Mouse (Mus musculus): Measurements from ENCODE around the gene Glb1. TPM values are rescaled to one million over a fixed set of nuclear protein-coding genes. Genes with fewer than 3 reads are reported as not detected.

Gene Glb1
- polyA plus RNA-seq, 1 experiment from 2014 or later = 59.8 TPM

GRCm38 (mm10) chr9:114484771-114485170, 83.9 kb downstream of the Glb1 start:
- Histone ChIP-seq H3K27me3 (replicated peaks) (no peaks in the 10 kb centered on the region), H3K9ac (no peak overlapping the region), H3K9me3 (no peaks in the 10 kb centered on the region), H3K4me2 (no peak overlapping the region), H3K4me3 (replicated peaks) (no peak overlapping the region), H3K27ac (no peak overlapping the region), H3K4me1 (no peaks in the 10 kb centered on the region), H3K36me3 (no peaks in the 10 kb centered on the region)
- WGBS = 80% methylated on average over 5 of the region's 5 CpGs
- no peak for ATAC-seq (ENCODE audit: insufficient read depth, low FRiP score, low read depth)

- no peaks in the 10 kb centered on the region for H3K4me1 ChIP-seq
- no peak overlapping the region for H3K4me2 ChIP-seq
- no peak overlapping the region for H3K9ac ChIP-seq
- H3K27ac ChIP-seq = no peak overlapping the region
- no peaks in the 10 kb centered on the region for H3K36me3 ChIP-seq
- WGBS = 68% methylated on average over 4 of the region's 4 CpGs
- no peak overlapping the region for H3K4me3 ChIP-seq (replicated peaks)
- no peaks in the 10 kb centered on the region for H3K27me3 ChIP-seq (replicated peaks)
- ATAC-seq (ENCODE audit: insufficient read depth, low FRiP score, low read depth) = no peak
- no peaks in the 10 kb centered on the region for H3K9me3 ChIP-seq
Measured at GRCm38 (mm10) chr9:114486808-114487207, 85.9 kb downstream of the Glb1 start.

GRCm38 (mm10) chr9:114487481-114488258, 86.8 kb downstream of the Glb1 start:
- no peak overlapping the region for H3K27ac ChIP-seq
- H3K9ac ChIP-seq = no peak overlapping the region
- H3K4me1 ChIP-seq = no peaks in the 10 kb centered on the region
- ATAC-seq (ENCODE audit: insufficient read depth, low FRiP score, low read depth) = peak; percentile 60; the same call in 1 of the 2 replicates
- no peaks in the 10 kb centered on the region for H3K27me3 ChIP-seq (replicated peaks)
- H3K36me3 ChIP-seq = no peaks in the 10 kb centered on the region
- 75% methylated on average over 23 of the region's 23 CpGs for WGBS
- H3K4me2 ChIP-seq = no peak overlapping the region
- H3K9me3 ChIP-seq = no peaks in the 10 kb centered on the region
- H3K4me3 ChIP-seq (replicated peaks) = no peak overlapping the region

- Histone ChIP-seq H3K9me3 (no peaks in the 10 kb centered on the region), H3K4me3 (replicated peaks) (no peak overlapping the region), H3K27ac (no peak overlapping the region), H3K4me1 (no peaks in the 10 kb centered on the region), H3K27me3 (replicated peaks) (no peaks in the 10 kb centered on the region), H3K36me3 (no peaks in the 10 kb centered on the region), H3K4me2 (no peak overlapping the region), H3K9ac (no peak overlapping the region)
- 71% methylated on average over 7 of the region's 7 CpGs for WGBS
- no peak for ATAC-seq (ENCODE audit: insufficient read depth, low FRiP score, low read depth)
Measured at GRCm38 (mm10) chr9:114496469-114496868, 95.6 kb downstream of the Glb1 start.

GRCm38 (mm10) chr9:114498218-114498617, 97.3 kb downstream of the Glb1 start:
- Histone ChIP-seq H3K27ac (no peak overlapping the region), H3K4me2 (peak overlapping the region; percentile 31; the same call in 1 of the 2 replicates), H3K4me1 (no peaks in the 10 kb centered on the region), H3K36me3 (no peaks in the 10 kb centered on the region), H3K9me3 (no peaks in the 10 kb centered on the region), H3K9ac (no peak overlapping the region), H3K27me3 (replicated peaks) (no peaks in the 10 kb centered on the region), H3K4me3 (replicated peaks) (no peak overlapping the region)
- 8% methylated on average over 11 of the region's 11 CpGs for WGBS
- no peak; the same call in 1 of the 2 replicates for ATAC-seq (ENCODE audit: insufficient read depth, low FRiP score, low read depth)

- ATAC-seq (ENCODE audit: insufficient read depth, low FRiP score, low read depth) = no peak
- WGBS = 18% methylated on average over 15 of the region's 15 CpGs
- no peak overlapping the region for H3K4me3 ChIP-seq (replicated peaks)
- no peak overlapping the region for H3K9ac ChIP-seq
- H3K36me3 ChIP-seq = no peaks in the 10 kb centered on the region
- no peaks in the 10 kb centered on the region for H3K4me1 ChIP-seq
- no peak overlapping the region for H3K4me2 ChIP-seq
- no peaks in the 10 kb centered on the region for H3K27me3 ChIP-seq (replicated peaks)
- no peaks in the 10 kb centered on the region for H3K9me3 ChIP-seq
- H3K27ac ChIP-seq = no peak overlapping the region
Measured at GRCm38 (mm10) chr9:114499783-114500515, 99.1 kb downstream of the Glb1 start.

GRCm38 (mm10) chr9:114501111-114501510, 100.2 kb downstream of the Glb1 start:
- Histone ChIP-seq H3K9ac (no peak overlapping the region), H3K36me3 (no peaks in the 10 kb centered on the region), H3K4me2 (no peak overlapping the region), H3K4me3 (replicated peaks) (no peak overlapping the region), H3K9me3 (no peaks in the 10 kb centered on the region), H3K27me3 (replicated peaks) (no peaks in the 10 kb centered on the region), H3K4me1 (no peaks in the 10 kb centered on the region), H3K27ac (no peak overlapping the region)
- ATAC-seq (ENCODE audit: insufficient read depth, low FRiP score, low read depth) = no peak
- 88% methylated on average over 7 of the region's 7 CpGs for WGBS

GRCm38 (mm10) chr9:114501913-114502312, 101.0 kb downstream of the Glb1 start:
- Histone ChIP-seq H3K9me3 (no peaks in the 10 kb centered on the region), H3K27ac (no peak overlapping the region), H3K9ac (no peak overlapping the region), H3K4me2 (no peak overlapping the region), H3K4me1 (no peaks in the 10 kb centered on the region), H3K36me3 (no peaks in the 10 kb centered on the region), H3K27me3 (replicated peaks) (no peaks in the 10 kb centered on the region), H3K4me3 (replicated peaks) (no peak overlapping the region)
- no peak for ATAC-seq (ENCODE audit: insufficient read depth, low FRiP score, low read depth)
- WGBS = 96% methylated on average over 11 of the region's 11 CpGs

GRCm38 (mm10) chr9:114502711-114503427, 102.0 kb downstream of the Glb1 start:
- Histone ChIP-seq H3K4me3 (replicated peaks) (no peak overlapping the region), H3K4me2 (no peak overlapping the region), H3K9ac (no peak overlapping the region), H3K27ac (no peak overlapping the region), H3K36me3 (no peaks in the 10 kb centered on the region), H3K4me1 (no peaks in the 10 kb centered on the region), H3K27me3 (replicated peaks) (no peaks in the 10 kb centered on the region), H3K9me3 (no peaks in the 10 kb centered on the region)
- 59% methylated on average over 15 of the region's 15 CpGs for WGBS
- ATAC-seq (ENCODE audit: insufficient read depth, low FRiP score, low read depth) = no peak

- Histone ChIP-seq H3K4me2 (no peak within 1 kb of the TSS), H3K4me3 (replicated peaks) (no peak within 1 kb of the TSS), H3K9me3 (no peaks in the 10 kb centered on the region), H3K27ac (no peak within 1 kb of the TSS), H3K4me1 (no peaks in the 10 kb centered on the region), H3K9ac (no peak within 1 kb of the TSS), H3K27me3 (replicated peaks) (no peaks in the 10 kb centered on the region), H3K36me3 (no peaks in the 10 kb centered on the region; the same call in 1 of the 2 replicates)
- no peak for ATAC-seq (ENCODE audit: insufficient read depth, low FRiP score, low read depth)
- WGBS = 81% methylated on average over 9 of the region's 9 CpGs
Measured at GRCm38 (mm10) chr9:114504816-114505215, 103.9 kb downstream of the Glb1 start, which contains the start of gene Ccr4. Gene Ccr4, minus strand, starts transcription at chr9:114504916.

GRCm38 (mm10) chr9:114506564-114506963, 105.7 kb downstream of the Glb1 start:
- no peak overlapping the region for H3K9ac ChIP-seq
- H3K9me3 ChIP-seq = no peaks in the 10 kb centered on the region
- H3K36me3 ChIP-seq = peaks cover 7% of the 10 kb centered on the region; the same call in 1 of the 2 replicates
- 58% methylated on average over 4 of the region's 4 CpGs for WGBS
- H3K4me1 ChIP-seq = no peaks in the 10 kb centered on the region
- no peak overlapping the region for H3K27ac ChIP-seq
- ATAC-seq (ENCODE audit: insufficient read depth, low FRiP score, low read depth) = no peak
- no peaks in the 10 kb centered on the region for H3K27me3 ChIP-seq (replicated peaks)
- no peak overlapping the region for H3K4me2 ChIP-seq
- H3K4me3 ChIP-seq (replicated peaks) = no peak overlapping the region

- H3K27me3 ChIP-seq (replicated peaks) = no peaks in the 10 kb centered on the region
- no peak overlapping the region for H3K4me2 ChIP-seq
- H3K9me3 ChIP-seq = no peaks in the 10 kb centered on the region
- H3K36me3 ChIP-seq = peaks cover 13% of the 10 kb centered on the region; the same call in 1 of the 2 replicates
- no peak for ATAC-seq (ENCODE audit: insufficient read depth, low FRiP score, low read depth)
- H3K27ac ChIP-seq = no peak overlapping the region
- H3K4me3 ChIP-seq (replicated peaks) = no peak overlapping the region
- 90% methylated on average over 9 of the region's 9 CpGs for WGBS
- H3K9ac ChIP-seq = no peak overlapping the region
- H3K4me1 ChIP-seq = no peaks in the 10 kb centered on the region
Measured at GRCm38 (mm10) chr9:114507421-114507820, 106.5 kb downstream of the Glb1 start.

Measured in stomach, embryonic 15.5 days (tissue).